Mouse (Mus musculus): ENCODE measurements around the gene Emx2. TPM values are rescaled to one million over a fixed set of nuclear protein-coding genes. Genes with fewer than 3 reads are reported as not detected.

The Emx2 gene
- total RNA-seq, 2 experiments from 2014 or later, result not detected

- no peak for DNase-seq
These were observed 4.5 kb downstream of the Emx2 start for GRCm38 (mm10) chr19:59462459-59463292.

GRCm38 (mm10) chr19:59463842-59464443 is 5.8 kb downstream of the Emx2 start:
- no peak for DNase-seq

GRCm38 (mm10) chr19:59465281-59465680 is 7.1 kb downstream of the Emx2 start:
- DNase-seq, result no peak

GRCm38 (mm10) chr19:59465751-59466410 is 7.7 kb downstream of the Emx2 start:
- no peak for DNase-seq

GRCm38 (mm10) chr19:59466417-59466937 is 8.3 kb downstream of the Emx2 start:
- DNase-seq, result no peak

- DNase-seq, result no peak
These were observed 8.8 kb downstream of the Emx2 start for GRCm38 (mm10) chr19:59467016-59467412.

GRCm38 (mm10) chr19:59467413-59468064 is 9.4 kb downstream of the Emx2 start:
- DNase-seq, result no peak

GRCm38 (mm10) chr19:59468065-59468810 is 10.1 kb downstream of the Emx2 start:
- no peak for DNase-seq

GRCm38 (mm10) chr19:59469035-59469949 is 11.1 kb downstream of the Emx2 start:
- no peak for DNase-seq

GRCm38 (mm10) chr19:59470074-59470630 is 12.0 kb downstream of the Emx2 start:
- DNase-seq, result no peak

- no peak for DNase-seq
These were observed 12.7 kb downstream of the Emx2 start for GRCm38 (mm10) chr19:59470913-59471312.

- no peak for DNase-seq
These were observed 14.7 kb downstream of the Emx2 start for GRCm38 (mm10) chr19:59472844-59473243.

- no peak for DNase-seq
These were observed 21.7 kb downstream of the Emx2 start for GRCm38 (mm10) chr19:59479912-59480311.

GRCm38 (mm10) chr19:59480563-59480962 is 22.4 kb downstream of the Emx2 start:
- no peak for DNase-seq

- no peak for DNase-seq
These were observed 34.1 kb downstream of the Emx2 start for GRCm38 (mm10) chr19:59492258-59492657.

- DNase-seq, result no peak
These were observed 38.7 kb downstream of the Emx2 start for GRCm38 (mm10) chr19:59496832-59497231.

- DNase-seq, result no peak
These were observed 50.7 kb downstream of the Emx2 start for GRCm38 (mm10) chr19:59508896-59509295.

- DNase-seq, result no peak
These were observed 55.0 kb downstream of the Emx2 start for GRCm38 (mm10) chr19:59513181-59513580.

Data from heart, postnatal 4 days (tissue).